Mouse (Mus musculus) 3134 (cell line): ENCODE data around the gene Ap2a2.
"Not testable (repeated sequence)": the region's sequence is repeated elsewhere in the genome, so short reads cannot be mapped to it uniquely, and the experiment has no call there.

Source experiments
- DNase-seq: peaks from one replicate; pipeline ENCODE4 v3.0.0-alpha.2; 2011; ENCODE audit warnings: low spot score; ENCODE audit not compliant: insufficient read length; ENCODE audit errors: extremely low read depth

The Ap2a2 gene

GRCm38 (mm10) chr7:141590959-141591358 lies 29.0 kb downstream of the Ap2a2 start:
- no peak for DNase-seq

GRCm38 (mm10) chr7:141592096-141592495 lies 30.1 kb downstream of the Ap2a2 start:
- no peak for DNase-seq

GRCm38 (mm10) chr7:141593056-141593455 lies 31.1 kb downstream of the Ap2a2 start:
- no peak for DNase-seq

GRCm38 (mm10) chr7:141596971-141597370 lies 35.0 kb downstream of the Ap2a2 start:
- no peak for DNase-seq

- DNase-seq: no peak
These were observed 35.6 kb downstream of the Ap2a2 start for GRCm38 (mm10) chr7:141597563-141597962.

- no peak for DNase-seq
These were observed 45.7 kb downstream of the Ap2a2 start for GRCm38 (mm10) chr7:141607717-141608116.

GRCm38 (mm10) chr7:141609719-141610514 lies 47.9 kb downstream of the Ap2a2 start:
- DNase-seq: no peak

GRCm38 (mm10) chr7:141611711-141612370 lies 49.9 kb downstream of the Ap2a2 start:
- no peak for DNase-seq

DNA sequence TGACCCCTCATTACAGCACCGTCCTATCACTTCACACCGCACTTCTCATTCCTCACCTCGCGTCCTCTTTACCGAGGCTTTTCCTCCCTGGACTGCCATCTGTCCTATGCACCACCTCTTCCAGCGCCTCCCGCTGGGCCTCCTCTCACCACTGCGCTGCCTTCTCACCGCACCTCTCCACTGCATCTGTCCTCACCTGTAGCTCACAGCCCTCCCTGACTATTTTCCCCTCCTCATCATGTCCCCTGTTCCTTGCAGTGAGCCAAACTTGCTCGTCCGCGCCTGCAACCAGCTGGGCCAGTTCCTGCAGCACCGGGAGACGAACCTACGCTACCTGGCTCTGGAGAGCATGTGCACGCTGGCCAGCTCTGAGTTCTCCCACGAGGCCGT lies 50.4 kb downstream of the Ap2a2 start:
- no peak for DNase-seq

- no peak for DNase-seq
These were observed 50.8 kb downstream of the Ap2a2 start for GRCm38 (mm10) chr7:141612791-141613190.

- no peak for DNase-seq
These were observed 52.4 kb downstream of the Ap2a2 start for GRCm38 (mm10) chr7:141614329-141614832.

- DNase-seq: no peak
These were observed 62.2 kb downstream of the Ap2a2 start for GRCm38 (mm10) chr7:141624214-141624613.

DNA sequence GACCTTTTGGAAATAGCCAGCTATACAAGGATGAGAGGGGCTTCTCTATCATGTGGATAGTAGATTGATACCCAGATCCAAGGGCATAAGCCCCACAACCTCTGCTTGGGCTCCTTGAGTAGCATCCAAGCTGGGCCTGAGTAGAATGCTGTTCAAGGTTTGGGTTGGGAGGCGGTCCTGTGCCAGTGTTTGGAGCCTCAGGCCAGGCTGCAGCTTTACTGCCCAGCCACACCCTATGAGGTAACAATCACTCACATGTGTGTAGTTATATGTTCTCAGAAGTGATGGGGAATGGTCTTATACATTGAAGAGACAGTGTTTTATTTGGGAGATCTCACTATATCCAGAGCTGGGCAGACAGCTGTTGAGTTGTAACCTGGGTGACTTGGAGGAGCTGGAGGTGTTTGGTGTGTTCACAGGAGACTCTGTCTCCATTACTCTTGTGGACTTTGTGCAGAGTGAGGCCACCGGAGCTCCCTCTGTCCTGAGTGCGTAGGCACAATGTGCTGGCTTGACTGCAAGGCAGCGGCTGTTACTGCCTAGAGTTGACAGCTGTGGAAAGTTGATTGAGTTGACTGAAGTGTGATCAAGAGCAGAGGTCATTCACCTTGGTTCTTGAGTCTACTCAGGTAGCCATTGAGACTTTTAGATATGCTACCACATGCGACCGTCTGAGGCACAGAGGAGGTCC lies 63.3 kb downstream of the Ap2a2 start:
- no peak for DNase-seq

GRCm38 (mm10) chr7:141628018-141628417 lies 66.0 kb downstream of the Ap2a2 start:
- DNase-seq: no peak

GRCm38 (mm10) chr7:141629241-141629640 lies 67.3 kb downstream of the Ap2a2 start:
- no peak for DNase-seq

DNA sequence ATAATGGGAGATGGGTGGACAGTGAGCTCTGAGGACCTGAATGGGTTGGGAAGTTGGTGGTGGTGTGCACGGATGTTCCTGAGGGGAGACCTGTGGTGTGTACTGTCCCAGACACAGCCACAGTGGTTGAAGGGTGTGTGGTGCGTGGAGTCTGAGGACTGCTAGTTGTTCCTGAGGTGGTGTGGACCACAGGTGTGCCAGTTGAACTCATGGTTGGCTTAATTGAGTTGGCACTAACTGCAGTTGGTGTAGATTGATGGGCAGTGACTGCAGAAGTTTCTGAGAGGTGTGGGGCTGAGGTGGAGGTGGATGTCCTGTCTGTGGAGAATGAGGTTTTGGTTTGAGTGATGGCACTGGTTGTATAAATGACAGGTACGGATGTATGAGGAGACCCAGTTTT lies 76.1 kb downstream of the Ap2a2 start:
- not testable (repeated sequence) for DNase-seq

GRCm38 (mm10) chr7:141638513-141639334 lies 76.8 kb downstream of the Ap2a2 start:
- DNase-seq: not testable (repeated sequence)

DNA sequence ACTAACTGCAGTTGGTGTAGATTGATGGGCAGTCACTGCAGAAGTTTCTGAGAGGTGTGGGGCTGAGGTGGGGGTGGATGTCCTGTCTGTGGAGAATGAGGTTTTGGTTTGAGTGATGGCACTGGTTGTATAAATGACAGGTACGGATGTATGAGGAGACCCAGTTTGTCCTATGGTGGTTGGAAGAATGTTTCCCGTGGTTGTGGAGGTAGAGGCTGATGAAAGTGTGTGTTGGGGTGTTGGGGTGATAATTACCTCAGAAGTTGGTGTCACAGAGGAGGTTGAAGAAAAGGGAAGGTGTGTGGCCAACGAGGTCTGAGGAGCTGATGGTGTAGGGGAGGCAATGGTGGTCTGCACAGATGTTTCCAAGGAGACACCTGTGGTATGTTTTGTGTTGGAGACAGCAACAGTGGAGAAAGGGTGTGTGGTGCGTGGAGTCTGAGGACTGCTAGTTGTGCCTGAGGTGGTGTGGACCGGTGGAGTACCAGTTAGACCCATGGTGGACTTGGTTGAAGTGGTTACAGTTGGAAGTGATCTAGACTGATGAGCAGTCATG lies 77.4 kb downstream of the Ap2a2 start:
- not testable (repeated sequence) for DNase-seq

DNA sequence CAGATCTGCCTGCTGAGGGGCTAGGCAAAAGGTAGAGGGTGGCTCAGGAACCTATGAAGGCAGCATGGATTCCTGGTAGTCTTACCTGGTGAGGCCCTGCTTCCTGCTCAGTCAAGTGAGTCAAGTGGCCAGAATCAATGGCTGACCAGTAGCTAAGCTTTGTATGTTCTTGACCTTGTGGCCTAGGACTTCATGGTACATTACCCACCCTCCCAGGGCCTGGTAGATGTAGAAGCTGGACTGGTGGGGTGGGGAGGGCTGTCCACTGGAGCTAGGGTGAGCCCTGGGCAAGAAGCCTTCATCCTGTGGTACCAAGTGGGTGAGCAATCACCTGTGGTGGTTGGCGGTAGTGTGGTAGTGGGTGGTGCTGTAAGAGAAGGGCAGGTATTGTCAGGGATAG lies 80.4 kb downstream of the Ap2a2 start:
- DNase-seq: no peak

- DNase-seq: no peak
These were observed 81.2 kb downstream of the Ap2a2 start for GRCm38 (mm10) chr7:141643160-141643559.
